Mouse (Mus musculus) left cerebral cortex, postnatal 4 days (tissue): ENCODE measurements around the gene Mta3. TPM values are rescaled to one million over a fixed set of nuclear protein-coding genes. Genes with fewer than 3 reads are reported as not detected.
"Not testable (repeated sequence)": the region's sequence is repeated elsewhere in the genome, so short reads cannot be mapped to it uniquely, and the experiment has no call there.

Experiments
- DNase-seq: peaks from one replicate; pipeline ENCODE4 v3.0.0-alpha.2; 2022
- intact Hi-C: fragments of 180-260 bp; cut with DNase I; formaldehyde crosslinking; loops from one replicate; pipeline ENCODE4 v1.15.1; 2025
- total RNA-seq, 2 experiments: library from RNA; stranded (reverse); gene quantifications; 2 replicates each; pipeline ENCODE4 v1.2.3; 2021

The Mta3 gene
- total RNA-seq, 2 experiments from 2014 or later: 56.0 to 61.5 TPM

- intact Hi-C loops: no loop called here
- no peak for DNase-seq
Measured at GRCm38 (mm10) chr17:83846301-83847021, 140.5 kb downstream of the Mta3 start.

- no peak for DNase-seq
- intact Hi-C loops: no loop called here
Measured at GRCm38 (mm10) chr17:83847100-83847499, 141.1 kb downstream of the Mta3 start.

DNA sequence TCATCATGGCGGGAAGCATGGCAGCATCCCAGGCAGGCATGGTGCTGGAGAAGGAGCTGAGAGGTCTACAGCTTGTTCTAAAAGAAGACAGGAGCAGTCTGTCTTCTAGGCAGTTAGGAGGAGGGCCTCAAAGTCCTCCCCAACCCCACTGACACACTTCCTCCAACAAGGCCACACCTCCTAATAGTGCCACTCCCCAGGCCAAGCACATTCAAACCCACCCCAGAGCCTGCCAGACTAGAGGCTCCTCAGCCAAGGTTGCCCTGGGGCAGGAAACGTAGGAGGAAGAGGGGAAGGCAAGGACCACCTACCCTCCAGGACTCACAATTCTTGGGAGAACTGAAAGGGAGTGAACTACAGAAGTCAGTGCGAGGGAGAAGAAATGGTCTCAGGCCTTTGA lies 141.9 kb downstream of the Mta3 start, which contains the start of gene Haao:
Gene Haao, minus strand, starts transcription at position 149 of the 400 bp plus-strand sequence.
- DNase-seq: no peak
- intact Hi-C loops: no loop called here

DNA sequence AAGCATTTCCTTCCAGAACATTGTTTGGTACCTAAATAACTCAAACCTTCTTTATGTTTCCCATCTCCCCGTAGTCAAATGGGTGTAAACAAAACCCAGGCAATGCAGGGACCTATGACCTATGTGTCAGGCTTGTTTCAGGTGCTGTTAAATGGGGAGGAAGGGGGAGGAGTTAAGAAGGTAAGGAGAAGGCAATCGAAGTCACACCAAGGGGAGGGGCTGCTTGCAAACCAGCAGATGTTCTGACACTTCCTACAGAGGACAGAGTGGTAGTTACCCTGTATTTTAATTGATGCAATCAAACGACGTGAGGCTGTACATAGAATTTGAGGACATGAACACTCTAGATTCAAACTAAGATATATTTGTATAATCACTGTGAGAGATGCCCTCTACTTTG lies 142.5 kb downstream of the Mta3 start:
- DNase-seq: no peak
- intact Hi-C loops: no loop called here

DNA sequence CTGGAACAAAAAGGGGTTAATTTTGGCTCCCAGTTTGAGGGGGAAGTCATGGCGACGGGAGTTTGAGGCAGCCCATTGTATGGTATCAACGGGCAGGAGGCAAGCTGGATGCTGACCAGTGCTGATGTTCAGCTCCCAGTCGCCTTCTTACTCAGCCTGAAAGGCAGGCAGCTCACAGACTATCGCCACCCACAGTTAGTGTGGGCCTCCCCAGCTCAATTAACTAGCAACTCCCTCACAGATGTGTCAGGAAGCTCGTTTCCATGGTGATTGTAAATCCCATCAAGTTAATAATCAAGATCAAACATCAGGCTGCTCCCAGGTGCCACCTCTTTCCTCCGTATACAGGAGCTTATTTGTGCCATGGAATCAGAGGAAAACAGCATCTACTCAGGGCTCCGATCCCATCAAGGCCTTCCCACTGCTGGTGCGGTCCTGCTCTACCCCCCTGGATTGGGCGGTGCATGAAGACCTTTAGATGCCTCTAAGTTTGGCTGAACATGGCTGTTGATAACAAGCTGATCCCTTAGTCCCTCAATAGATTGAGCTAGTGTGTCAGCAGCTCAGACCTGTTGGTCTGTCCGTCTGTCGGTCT lies 143.2 kb downstream of the Mta3 start:
- intact Hi-C loops: no loop called here
- no peak for DNase-seq

- intact Hi-C loops: loop anchor here (5.0 to 10.0 kb wide), 3 partner anchors 217 to 825 kb away; partner anchors contain the start of gene Kcng3
- DNase-seq: no peak
Measured at GRCm38 (mm10) chr17:83849717-83850116, 143.8 kb downstream of the Mta3 start.

DNA sequence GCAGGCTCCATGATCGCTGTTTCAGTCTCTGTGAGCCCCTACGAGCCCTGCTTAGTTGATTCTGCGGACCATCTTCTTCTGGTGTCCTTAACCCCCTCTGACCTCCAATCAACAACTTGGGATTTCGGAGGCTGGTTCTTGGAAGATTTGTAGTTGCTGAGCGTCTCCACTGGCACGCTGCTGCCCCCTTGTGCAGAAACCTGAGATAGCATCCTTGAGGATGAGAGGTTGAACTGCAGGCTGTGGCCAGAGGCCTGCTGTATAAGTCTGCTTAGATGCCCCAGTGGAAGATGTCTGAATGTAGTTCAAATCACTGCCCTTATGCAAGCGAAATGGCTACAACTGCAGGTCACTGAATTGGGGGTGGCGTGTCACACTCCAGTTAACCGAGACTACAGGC lies 144.5 kb downstream of the Mta3 start:
- intact Hi-C loops: loop anchor here (5.0 to 10.0 kb wide), 3 partner anchors 218 to 826 kb away; partner anchors contain the start of gene Kcng3
- peak; percentile 91 for DNase-seq

DNA sequence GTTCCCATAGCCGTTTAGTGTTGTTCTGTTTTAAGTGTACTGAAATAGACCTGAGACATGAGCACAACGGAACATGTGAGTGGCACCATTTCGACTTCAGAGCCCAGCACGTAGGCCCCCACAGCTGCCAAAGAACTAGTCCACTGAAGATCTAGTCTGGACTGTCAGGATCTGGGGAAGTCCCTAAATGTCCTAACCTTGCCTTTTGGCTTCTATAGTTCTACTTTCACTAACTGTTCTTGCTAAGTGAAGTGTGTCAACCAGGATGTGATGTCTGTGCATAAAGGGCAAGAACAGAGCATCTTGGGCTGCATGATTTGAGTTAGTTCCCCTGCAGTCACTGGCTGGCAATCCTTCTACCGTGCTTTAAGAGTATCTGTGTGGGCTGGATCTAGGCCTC lies 144.9 kb downstream of the Mta3 start:
- intact Hi-C loops: loop anchor here (5.0 to 10.0 kb wide), 3 partner anchors 219 to 826 kb away; partner anchors contain the start of gene Kcng3
- DNase-seq: no peak

DNA sequence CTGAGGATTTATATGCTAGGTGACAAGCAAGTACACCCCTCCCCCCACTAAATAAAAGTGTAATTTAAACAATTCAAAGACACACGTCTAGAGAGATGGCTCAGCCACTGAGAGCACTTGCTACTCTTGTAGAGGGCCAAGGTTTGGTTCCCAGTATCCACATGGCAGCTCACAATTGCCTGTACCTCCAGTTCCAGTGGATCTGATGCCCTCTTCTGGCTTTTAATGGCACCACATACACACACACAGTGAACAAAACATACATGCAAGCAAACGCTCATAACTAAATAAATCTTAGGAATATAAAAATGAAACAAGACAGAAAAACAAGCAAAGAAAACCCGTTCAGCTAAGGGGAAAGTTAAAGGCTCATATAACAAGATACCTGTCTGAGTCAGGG lies 147.9 kb downstream of the Mta3 start:
- DNase-seq: no peak
- intact Hi-C loops: loop anchor here (5.0 to 10.0 kb wide), 3 partner anchors 222 to 829 kb away; partner anchors contain the start of gene Kcng3

- intact Hi-C loops: loop anchor here (5.0 to 10.0 kb wide), 3 partner anchors 222 to 830 kb away; partner anchors contain the start of gene Kcng3
- no peak for DNase-seq
Measured at GRCm38 (mm10) chr17:83854284-83854918, 148.4 kb downstream of the Mta3 start.

DNA sequence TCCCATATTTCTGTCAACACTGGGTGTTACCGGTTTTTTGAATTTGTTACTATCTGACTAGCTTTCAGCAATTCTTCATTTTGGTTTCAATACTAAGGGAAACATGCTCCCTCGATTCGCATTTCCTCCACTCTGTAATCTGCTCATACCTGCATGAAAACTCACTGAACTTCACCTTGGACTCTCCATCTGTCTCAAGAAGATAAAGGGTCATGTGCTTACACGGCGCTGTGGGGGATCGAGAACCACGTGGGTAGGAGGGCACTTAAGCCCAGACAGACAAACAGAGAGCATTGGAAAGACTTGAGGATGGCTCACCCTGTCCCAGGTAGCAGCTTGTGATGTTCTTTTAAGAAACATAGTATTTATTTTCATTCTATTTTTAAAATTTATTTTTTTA lies 152.4 kb downstream of the Mta3 start:
- intact Hi-C loops: loop anchor here (10.0 kb wide), 1 partner anchor 834 kb away; no protein-coding TSS in a partner anchor

GRCm38 (mm10) chr17:83859639-83860038 lies 153.7 kb downstream of the Mta3 start:
- DNase-seq: no peak
- intact Hi-C loops: loop anchor here (10.0 kb wide), 1 partner anchor 835 kb away; no protein-coding TSS in a partner anchor

More for the DNA sequence above, 152.4 kb downstream of the Mta3 start:
- DNase-seq: no peak

DNA sequence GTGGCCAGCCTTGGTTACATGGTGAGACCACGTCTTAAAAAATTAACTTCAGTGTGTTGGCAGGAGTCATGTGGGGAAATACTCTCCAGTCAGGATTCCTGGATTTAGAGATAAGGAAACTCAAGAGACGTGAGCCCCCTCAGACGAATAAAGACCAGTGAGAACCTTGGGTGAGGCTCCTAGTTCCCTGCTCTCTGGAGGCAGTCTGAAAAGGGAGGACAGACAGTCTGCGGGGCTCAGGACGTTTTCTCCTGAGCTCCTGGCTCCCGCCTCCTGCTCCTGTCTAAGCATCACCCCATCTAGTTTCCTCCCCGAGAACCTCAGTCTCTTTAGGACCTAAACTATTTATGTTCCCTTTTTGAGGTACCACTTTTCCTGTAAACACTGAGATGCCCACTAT lies 154.3 kb downstream of the Mta3 start:
- DNase-seq: no peak
- intact Hi-C loops: no loop called here

- DNase-seq, intact Hi-C loops: not testable (repeated sequence)
Measured at GRCm38 (mm10) chr17:83860968-83861367, 155.0 kb downstream of the Mta3 start.

- intact Hi-C loops: no loop called here
- DNase-seq: peak; percentile 96
Measured at GRCm38 (mm10) chr17:83861444-83862133, 155.6 kb downstream of the Mta3 start.

GRCm38 (mm10) chr17:83862134-83862881 lies 156.3 kb downstream of the Mta3 start:
- intact Hi-C loops: no loop called here
- DNase-seq: peak; percentile 60

DNA sequence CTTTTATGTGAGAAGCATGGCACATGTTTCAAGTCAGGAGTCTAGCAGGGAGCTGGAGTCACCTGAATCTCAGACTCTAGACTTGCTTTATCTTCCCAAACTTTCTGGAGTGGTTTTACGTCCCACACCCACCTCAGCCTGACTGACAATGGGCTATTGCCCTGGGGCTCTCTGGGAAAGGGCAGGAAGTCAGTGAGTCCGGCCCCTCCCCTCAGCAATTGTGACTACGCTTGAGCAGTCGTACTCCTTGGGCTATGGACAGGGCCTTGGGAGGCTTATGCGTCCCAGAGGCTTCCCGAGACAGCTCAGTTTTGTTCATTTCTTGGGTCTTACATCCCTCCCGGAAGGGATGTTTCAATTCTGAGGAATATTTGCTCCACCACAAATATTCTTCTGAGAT lies 159.4 kb downstream of the Mta3 start:
- intact Hi-C loops: no loop called here
- DNase-seq: no peak

GRCm38 (mm10) chr17:83866582-83866981 lies 160.6 kb downstream of the Mta3 start:
- peak; percentile 38 for DNase-seq

GRCm38 (mm10) chr17:83870385-83870784 lies 164.4 kb downstream of the Mta3 start:
- no peak for DNase-seq
- intact Hi-C loops: no loop called here

More at GRCm38 (mm10) chr17:83866582-83866981, 160.6 kb downstream of the Mta3 start:
- intact Hi-C loops: no loop called here
